Mouse (Mus musculus): ENCODE results near the gene Iqca. TPM values are rescaled to one million over a fixed set of nuclear protein-coding genes. Genes with fewer than 3 reads are reported as not detected.

Gene Iqca
- total RNA-seq, 1 experiment from 2014 or later = not detected

Other genes with a start within 250 kb of the Iqca start
- not detected in 2 replicates for gene Gbx2, start 222.2 kb downstream of the Iqca start, total RNA-seq (2021)
- gene Asb18, start 138.7 kb downstream of the Iqca start, total RNA-seq (2021) = not detected in 2 replicates
- 71.5 and 101 TPM in 2 replicates for gene Ackr3, start 50.6 kb upstream of the Iqca start, total RNA-seq (2021)

Measured in adrenal gland, postnatal 25 days (tissue).